Mouse (Mus musculus): ENCODE results near the gene Lrrc17.

The Lrrc17 gene

DNA sequence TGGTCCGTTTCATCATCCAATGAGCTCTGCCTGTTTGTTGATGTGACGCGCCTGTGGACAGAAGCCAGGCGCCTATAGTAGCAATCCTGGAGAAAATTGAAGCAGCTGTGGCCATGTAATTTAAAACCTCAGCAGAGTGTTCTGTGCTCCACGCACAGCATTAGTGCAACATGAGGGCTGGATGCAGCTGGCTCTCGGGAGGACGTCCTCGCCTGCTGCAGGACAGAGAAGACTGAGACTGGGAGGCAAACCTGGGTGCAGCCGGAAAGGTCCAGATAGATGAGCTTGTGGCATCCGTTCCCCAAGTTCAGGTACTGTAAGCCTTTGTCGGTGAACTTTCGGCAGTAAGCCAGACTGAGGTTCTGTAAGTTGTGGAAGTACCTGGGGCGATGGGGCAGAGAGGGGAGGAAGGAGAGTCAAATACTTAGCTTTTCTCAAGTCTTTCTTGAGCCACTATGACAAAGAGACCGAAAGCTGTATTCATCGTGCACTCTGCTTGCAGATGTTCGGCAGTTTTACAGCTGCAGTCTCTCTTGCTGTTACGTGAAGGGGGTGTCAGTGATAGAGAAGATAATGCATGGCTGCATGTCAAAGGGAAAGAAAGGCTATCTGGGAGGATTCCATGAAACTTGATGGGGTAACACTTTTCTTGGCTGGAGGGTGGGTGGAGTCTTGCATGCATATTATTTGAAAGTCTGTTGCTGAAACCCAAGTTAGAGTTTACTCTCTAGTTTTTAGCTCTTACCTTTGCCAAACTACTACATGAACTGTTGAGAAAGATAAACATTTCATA, at the start of gene Lrrc17:
Lrrc17 (plus strand) TSS at position 151 of the 793 bp plus-strand sequence.
- peak; percentile 30 for DNase-seq (ENCODE audit: extremely low spot score)

DNA sequence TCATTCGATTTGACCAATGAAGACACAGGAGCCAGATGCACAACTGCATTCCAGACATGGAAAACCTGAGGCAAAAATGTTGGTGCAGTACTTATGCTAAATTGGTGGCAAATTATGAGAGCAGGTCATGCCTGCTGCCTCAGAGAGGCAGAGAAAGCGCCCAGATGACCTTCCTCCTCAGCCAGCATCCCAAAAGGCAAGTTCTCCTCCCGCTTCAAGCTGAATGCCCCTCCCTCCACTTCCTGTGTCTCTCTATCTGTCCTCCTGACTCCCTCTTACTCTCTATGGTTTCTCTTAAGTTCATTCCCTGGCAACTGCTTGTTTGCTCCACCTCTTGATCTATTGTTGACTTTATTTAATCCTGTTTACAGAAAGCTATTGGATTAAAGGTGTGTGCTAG, 48.6 kb upstream of the Lrrc17 start:
- no peak for DNase-seq (ENCODE audit: extremely low spot score)

DNA sequence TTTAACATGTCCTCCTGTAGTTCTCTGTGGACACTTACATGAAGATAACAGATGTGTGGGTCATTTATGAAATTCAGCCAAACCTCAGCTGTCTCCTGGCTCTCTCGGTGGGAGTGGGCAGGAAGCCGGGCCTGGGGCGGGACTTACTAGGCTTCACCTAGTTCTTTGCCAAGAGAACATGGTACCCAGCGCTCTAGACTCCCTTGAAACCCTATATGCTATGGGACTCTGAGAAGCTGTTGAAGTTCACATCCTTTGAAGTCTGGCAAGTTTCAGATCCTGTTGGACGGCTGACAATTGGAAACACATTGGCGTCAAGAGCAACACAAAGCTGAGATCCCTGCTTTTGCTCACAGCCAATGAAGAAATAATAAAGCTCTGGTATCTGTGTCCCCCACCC, 47.0 kb upstream of the Lrrc17 start:
- DNase-seq (ENCODE audit: extremely low spot score), result no peak

DNA sequence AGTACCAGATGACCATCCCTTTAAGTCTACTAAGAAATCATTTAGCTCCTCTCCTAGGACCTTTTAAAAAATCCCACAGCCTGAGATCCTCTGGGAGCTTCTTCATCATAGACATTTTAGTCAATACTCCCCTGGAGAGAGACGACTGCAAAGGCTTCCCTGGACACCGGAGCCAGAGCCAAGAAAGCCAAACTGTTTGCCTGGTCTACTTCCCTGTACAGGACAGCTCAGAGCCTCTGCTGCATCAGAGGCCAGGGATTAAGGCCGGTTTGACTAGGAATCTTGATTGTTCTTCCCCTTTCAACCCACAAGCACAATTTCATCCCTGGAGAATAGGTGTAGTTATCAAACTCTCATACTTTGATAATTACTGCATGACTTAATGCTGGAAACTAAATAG, 46.5 kb upstream of the Lrrc17 start:
- DNase-seq (ENCODE audit: extremely low spot score), result no peak

DNA sequence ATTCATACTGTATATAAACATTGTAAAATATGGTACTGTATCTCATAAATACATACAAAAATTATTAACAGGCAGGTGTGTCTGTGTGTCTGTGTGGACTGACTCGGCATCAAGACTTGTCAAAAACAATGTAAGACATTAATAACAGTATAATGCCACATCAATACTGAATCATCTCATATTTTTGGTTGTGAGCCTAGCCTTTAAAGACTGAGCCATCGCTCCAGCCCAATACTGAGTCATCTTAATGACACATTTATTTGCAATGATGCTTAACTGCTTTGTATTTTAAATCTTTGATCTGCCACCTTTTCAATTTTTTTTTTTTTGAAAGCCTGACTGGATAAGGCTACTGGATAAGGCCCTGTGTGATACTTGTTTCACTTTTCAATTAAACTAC, 44.9 kb upstream of the Lrrc17 start:
- no peak for DNase-seq (ENCODE audit: extremely low spot score)

DNA sequence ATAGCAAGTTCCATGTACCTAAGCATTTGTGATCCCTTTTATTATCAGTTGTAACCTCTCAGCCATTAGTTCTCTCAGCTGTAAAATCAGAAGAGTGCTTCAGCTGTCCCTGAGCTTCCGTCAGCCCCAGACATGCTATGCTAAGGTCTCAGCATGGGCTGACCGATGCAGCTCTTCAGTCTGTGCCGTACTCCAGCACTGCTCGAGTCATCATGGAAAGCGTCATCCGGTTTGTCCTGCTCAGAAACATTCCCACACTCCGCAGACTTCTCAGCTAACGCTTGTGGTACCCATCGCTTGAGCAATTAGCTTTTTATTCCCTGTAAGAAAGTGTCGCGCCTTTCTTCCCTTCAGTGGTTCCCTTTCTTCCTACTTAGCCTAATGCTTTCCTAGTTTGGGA, 44.4 kb upstream of the Lrrc17 start:
- DNase-seq (ENCODE audit: extremely low spot score), result no peak

DNA sequence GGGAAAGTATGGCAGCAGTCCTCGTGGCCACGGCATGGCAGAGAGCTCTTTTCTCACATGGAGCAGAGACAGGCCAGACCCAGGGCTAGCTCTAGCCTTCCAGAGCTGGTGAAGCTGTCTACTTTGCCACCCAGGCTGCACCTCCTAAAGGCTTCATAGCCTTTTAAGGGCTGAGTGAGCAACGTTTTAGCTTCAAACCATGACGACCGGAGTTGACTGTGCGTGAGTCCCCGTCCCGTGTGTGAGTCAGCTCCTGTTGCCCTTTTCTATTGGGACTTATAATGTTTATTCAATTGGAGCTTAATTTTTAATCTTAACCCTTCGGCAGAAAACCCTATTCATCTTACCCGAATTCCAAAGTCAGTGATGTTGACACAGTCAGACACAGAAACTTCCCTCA, 43.2 kb upstream of the Lrrc17 start:
- DNase-seq (ENCODE audit: extremely low spot score), result no peak

DNA sequence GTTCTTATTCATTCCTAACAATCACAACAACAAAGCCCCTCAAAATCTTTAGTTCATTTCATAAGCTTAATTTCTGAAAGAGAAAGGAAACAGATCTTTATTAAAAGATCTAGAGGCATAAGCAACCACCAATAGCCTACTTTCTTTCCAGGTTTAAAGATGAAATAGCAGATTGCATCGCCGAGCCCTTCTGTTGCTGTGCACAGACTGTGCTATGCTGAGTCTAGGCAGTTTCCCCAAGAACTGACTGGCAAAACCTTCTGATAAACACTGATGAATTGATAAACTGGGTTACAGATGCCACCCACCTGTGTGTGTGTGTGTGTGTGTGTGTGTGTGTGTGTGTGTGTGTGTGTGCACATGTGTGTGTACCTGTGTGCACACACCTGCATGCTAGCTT, 42.4 kb upstream of the Lrrc17 start:
- no peak for DNase-seq (ENCODE audit: extremely low spot score)

DNA sequence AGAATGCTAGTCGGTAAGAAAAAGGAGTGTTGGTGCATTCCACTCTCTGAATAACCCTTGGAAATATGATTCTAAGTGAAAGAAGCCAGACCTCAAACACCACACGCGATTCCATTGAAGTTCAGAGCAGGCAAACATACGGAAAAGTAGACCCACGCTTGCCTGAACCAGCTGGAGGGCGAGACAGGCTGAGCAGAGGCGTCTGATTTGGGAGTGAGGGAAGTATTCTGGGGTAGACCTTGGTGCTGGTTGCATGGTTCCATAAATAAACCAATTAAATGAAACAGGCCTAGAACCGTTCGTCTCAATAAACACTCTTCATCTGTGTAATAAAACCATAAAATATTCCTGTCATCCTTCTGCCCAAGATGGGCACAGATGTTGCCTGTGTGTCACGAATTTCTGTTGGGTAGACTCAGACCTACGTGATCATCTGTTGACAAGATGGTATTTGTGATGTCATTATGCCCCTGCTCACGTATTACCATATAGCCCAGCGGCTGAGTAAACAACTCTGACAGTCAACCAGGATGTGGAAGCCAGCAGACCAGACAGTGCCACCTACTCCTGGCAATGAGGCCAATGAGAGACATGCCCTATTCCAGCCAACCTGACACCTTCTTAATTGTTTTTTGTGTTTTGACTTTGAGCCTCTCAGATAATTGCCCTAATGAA, 40.3 kb upstream of the Lrrc17 start:
- no peak for DNase-seq (ENCODE audit: extremely low spot score)

DNA sequence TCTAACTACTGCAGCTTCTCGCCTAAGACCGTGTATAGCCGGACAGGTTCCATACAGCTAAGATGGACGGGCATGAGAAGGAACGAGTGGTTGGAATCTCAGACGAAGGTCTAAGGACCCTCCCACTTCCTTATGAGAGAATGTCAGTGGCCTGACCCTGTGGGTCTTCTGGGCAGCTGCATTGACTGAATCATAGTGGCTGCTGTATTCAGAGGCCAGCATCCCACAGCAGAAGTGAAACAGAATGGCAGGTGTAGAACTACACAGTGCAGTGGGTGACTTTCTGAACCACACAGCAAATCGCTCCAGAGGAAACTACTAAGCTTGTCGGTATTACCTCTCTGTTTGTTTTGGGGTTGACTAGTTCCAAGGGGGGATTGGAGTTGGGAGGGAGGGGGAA, 38.2 kb upstream of the Lrrc17 start:
- DNase-seq (ENCODE audit: extremely low spot score), result no peak

DNA sequence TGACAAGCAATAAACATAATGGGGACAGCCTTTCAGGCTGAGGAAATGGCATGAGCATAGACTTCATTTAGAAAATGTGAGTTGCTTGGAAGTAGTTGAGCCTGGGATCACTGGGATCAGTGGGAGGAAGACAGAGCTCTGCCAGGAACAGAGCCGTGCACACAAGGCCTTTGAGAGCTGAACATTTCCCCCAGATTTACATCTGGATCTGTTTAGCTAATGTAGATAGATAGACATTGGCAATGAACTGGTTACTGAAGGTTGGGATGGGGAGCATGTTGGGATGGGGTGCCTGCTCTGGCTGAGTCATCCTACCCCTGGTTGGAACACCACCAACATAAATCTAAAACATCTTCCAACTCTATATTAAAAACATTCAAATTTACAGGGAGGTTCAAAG, 36.5 kb upstream of the Lrrc17 start:
- DNase-seq (ENCODE audit: extremely low spot score), result no peak

DNA sequence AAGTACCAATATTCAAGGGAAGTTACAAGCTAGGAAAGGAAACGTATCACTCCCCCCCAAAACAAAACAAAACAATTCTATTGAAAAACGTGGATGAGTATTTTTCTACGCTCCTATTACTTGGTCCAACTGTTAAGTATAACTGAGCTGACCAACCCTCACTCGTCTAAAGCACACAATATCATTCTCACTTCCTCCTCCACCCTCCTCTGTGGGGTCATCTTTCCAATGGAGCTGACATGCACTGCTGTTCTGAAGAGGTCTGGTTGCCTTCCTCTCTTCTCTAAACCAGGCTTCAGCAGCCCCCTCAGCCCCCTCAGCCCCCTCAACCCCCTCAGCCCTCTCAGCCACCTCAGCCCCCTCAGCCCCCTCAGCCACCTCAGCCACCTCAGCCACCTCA, 33.6 kb upstream of the Lrrc17 start:
- no peak for DNase-seq (ENCODE audit: extremely low spot score)

DNA sequence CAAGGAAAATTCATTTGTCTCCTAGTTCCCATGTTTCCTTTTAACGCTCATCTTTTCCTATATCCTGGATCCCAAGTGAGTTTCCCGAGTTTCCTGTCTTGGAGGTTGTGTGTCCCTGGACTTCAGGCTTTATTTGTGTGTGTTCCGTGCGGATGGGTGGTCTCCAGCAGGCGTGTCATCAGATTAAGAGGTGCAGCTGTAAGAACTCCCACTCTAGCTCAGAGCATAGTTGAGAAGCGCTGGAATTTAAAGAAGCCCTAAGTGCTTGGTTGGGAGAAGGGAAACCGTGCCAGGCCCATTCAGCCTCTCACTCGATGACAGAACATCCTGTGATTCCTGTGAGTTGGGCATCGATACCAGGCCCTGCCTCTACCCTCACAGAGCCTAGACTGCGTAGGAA, 30.0 kb upstream of the Lrrc17 start:
- no peak for DNase-seq (ENCODE audit: extremely low spot score)

DNA sequence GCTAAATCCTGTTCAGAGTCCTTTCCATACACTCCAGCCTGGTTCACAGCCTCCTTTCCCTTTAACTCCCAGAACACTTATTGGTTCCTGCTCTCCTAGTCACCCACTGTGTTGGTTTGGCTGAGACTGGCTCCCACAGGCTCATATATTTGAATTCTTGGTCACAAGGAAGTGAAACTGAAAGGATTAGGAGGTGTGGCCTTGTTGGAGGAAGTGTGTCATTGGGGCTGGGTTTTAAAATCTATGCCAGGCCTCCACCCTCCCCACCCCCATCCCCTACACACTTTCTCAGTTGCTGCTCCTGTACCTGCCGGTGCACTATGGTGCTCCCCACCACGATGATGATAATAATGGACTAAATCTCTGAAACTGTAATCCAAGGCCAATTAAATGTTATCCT, 25.8 kb upstream of the Lrrc17 start:
- DNase-seq (ENCODE audit: extremely low spot score), result no peak

DNA sequence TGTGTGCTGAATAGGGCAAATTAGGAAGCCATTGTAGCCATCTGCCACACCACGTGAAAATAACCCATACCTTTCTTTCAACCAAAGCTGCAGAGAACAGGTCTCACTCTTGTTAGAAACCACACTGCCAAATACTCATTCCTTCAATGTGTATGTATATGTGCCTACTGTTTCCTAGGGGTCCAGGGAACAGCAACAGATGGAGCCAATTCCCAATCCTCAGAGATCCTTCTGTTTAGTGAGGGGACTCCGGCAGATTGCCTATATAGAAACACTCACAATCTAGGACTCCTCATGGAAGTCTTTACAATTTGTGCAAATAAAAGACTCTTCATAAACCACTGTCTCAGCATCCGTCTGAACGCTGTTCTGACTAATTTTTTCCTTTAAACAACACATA, 25.2 kb upstream of the Lrrc17 start:
- DNase-seq (ENCODE audit: extremely low spot score), result no peak

DNA sequence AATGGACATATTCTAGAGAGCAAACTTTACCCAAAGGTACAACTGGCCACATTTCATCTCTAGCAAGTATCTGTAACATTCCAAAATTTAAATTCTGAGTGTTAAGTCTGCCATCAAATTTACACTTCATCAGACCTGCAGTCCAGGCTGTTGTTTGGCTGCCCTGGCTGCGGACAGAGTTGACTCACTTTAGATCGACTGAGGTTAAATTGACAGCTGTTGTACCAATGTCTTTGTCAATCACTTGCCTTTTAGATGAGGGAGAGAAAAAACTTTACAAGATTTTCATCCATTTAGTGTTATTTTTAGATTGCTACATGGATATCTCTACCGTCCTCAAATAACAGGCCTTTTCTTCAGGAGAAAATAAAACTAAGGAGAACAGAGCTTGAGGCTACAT, 24.2 kb upstream of the Lrrc17 start:
- no peak for DNase-seq (ENCODE audit: extremely low spot score)

DNA sequence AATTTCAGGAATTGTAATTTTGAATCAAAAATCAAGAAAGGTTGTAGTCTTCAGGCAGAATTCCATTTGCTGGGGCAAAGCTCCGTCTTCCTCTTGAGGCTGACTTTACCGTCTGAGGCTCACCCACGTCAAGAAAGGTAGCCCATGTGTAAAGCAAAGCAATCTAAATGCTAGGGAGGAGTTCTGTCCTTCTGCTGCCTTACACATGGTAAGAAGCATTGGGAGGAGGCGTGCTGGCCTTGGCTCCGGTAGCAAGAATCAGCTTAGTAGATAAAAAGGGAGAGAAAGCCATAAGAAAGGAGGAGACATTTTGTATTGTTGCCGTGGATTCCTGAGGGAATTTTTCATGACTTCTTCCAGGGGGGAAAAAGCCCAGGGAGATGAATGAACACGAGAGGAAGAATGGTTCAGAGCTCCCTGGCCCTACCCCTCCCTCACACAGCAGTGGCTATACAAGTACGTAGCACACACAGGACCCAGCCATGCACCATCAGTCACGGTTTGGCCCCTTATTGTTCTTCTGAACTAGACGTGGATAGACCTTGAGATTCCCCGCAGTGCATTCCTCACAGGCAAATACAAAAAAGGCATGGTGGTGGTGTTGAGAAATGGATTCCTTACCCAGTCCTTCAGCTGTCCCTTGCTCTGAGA, 16.4 kb upstream of the Lrrc17 start:
- DNase-seq (ENCODE audit: extremely low spot score), result peak; percentile 30

DNA sequence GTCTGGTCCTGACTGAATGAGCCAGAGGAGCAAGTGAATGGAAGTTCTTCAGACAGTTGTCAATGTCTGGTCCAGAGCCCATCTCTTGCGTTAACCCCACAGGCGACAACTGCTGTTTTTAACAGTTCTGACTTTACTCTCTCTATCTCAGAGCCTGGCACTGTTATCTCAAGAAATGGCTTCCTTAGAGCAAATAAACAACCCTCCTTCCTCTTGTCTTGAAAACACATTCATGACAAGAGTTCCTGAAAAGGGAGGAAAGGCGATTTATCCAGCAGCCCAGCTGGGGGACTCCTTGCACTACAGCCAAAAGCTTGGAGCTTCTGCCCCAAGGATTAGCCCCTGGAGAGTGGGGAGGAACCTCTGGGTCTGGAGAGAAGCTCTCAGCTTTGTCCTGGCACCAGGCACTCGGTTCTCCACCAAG, 15.9 kb upstream of the Lrrc17 start:
- no peak for DNase-seq (ENCODE audit: extremely low spot score)

DNA sequence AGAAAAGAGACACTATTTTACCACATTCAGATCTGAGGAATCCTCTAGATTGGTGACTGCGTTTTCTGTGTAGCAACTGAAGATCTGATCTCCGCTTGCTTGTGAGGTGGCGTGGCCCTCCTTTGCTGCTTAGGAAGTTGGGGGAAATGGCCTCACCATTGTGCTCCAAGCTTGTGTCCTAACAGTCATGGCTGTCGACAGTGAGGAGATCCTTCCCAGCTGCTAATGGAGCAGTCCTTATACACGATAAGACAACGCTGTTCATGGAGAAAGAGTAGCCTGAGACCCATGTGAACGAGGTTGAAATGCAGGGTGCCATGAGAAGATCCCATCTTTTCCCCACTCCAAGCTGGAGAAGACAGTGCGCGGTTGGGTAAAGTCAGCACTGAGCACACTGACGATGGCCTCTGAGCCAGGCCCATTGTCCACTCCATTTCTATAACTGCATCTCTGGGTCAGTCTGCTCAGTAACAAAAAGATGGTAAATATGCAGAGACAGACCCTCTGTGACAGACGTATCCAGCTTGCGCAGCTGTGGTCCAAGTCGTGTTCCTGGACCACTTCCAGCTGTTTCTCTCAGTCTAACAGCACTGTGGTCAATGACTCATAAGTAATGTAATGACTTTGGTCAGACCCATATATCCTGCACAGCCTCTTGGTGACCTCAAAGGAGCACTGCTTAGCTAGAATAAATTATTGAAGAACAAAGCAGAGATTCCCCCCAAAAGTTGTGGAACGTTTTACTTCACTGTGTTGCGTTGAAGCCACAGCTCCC, 15.1 kb upstream of the Lrrc17 start:
- no peak for DNase-seq (ENCODE audit: extremely low spot score)

DNA sequence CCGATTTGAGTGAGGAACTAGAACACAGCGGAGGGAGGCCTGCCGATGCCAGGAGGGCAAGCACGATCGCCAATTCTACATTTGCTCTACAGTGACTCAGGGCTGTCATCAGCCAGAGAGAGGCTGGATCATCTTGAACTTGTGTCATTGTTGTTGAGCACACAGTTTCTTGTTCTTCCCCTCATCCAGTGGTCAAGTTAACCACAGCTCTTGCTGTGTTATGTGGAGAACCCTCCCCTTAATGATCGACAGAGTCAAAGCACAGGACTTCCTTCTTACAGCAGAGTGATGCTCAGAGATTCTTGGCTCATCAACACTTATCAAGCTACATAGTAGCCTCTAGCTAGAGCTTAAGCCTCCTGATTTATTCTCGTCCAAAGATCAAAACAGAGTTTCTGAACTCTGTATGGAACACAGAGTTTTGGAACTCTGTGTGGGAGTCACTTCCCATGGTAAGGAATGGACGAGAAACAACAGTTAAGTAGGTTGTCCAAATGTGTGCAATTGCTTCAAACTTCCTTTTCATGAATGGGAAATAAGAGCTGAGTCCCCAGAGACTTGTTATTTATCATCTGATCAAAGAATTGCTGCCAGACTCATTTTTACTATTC, 14.1 kb upstream of the Lrrc17 start:
- DNase-seq (ENCODE audit: extremely low spot score), result no peak

DNA sequence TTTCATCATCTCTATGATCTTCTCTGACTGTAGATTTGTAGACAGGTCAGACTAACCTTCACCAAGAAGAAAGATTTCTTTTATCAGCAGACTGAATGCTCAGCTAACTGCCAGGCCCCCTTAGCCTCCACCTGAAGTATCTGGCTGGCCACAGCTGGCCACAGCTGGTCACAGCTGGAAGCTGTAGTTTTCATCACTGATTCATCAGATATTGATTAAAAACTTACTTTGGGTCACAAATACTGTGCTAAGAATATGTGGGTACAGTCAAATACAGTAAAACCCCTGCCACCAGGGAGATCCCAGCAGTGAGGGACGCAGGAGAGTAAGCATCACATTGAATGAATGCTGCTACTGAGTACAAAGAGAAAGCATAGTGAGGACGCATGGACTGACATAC, 11.2 kb upstream of the Lrrc17 start:
- DNase-seq (ENCODE audit: extremely low spot score), result no peak

DNA sequence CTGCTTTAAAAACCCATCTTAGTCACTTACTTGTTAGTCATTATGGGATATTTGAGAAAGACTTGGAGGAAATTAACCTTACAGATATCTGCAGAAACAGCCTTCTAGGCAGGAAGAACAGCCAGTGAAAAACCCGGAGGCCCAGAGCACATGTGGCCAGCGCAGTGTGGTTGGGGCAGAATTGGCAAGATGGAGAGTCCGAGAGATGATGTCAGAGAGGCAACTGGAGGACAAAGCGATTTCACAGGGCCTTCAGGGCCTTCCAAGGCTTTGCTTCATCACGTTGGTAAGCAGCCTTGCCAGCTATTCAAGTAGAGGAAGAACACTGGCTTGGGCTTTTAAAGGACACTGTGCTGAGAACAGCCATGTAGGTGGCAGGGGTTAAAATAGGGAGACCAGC, 10.4 kb upstream of the Lrrc17 start:
- DNase-seq (ENCODE audit: extremely low spot score), result no peak

Data from embryo, embryonic 9.5 days (tissue).